Mouse (Mus musculus): Measurements from ENCODE around the gene Ldhc.

- TF ChIP-seq POLR2A (IDR thresholded peaks at IDR 0.05; ENCODE audit: low read depth, low read length), result no peak
- TF ChIP-seq CTCF (conservative IDR thresholded peaks at IDR 0.05; ENCODE audit: insufficient read depth, insufficient read length, low read depth, low read length), result no peak
Measured at GRCm38 (mm10) chr7:46842278-46842677, 18.7 kb upstream of the Ldhc start.
